Mouse (Mus musculus) spleen, adult 18-20 months (tissue): ENCODE results near the gene Itga3.

Experiments
- DNase-seq, 2 experiments: peaks; one replicate each; pipeline ENCODE4 v3.0.0; 2022; ENCODE audit warnings: mixed read lengths in 2 of 2

The Itga3 gene

GRCm38 (mm10) chr11:95076536-95077111, at the start of gene Itga3:
Gene Itga3 (minus strand): TSS chr11:95076801.
- DNase-seq, result peak; percentile 21 to 49

DNA sequence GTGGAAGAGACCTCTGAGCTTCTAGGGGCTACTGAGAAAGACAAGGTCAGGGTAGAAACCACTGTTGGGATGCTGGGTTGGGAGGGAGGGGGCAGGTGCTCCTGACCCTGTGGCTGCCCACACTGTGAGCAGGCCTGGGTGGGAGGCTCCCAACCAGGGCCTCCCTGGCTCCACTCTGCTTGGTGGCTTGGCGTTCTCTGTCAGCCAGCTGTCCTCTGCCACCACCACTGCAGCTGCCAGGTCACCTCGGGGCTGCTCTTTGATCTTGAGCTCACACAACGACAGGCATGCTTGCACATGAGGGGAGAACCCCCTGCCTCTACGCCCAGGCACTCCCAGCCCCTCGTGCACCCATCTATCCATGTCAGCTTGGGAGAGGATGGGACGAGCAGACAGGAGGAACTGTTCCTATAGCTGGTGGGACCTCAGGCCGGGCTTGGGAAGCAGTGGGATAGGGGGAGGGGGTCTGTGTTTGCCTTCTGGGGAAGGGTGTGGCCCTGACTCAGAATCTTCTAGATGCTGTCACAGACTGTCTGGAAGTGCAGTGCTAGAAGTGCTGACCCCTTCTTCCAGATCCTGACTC, 48.9 kb upstream of the Itga3 start:
- DNase-seq, result no peak

GRCm38 (mm10) chr11:95122100-95122489, 45.5 kb upstream of the Itga3 start:
- no peak for DNase-seq

GRCm38 (mm10) chr11:95121161-95122099, 44.8 kb upstream of the Itga3 start:
- DNase-seq, result no peak

- DNase-seq, result no peak
Observed at GRCm38 (mm10) chr11:95120633-95121020, 44.0 kb upstream of the Itga3 start.

DNA sequence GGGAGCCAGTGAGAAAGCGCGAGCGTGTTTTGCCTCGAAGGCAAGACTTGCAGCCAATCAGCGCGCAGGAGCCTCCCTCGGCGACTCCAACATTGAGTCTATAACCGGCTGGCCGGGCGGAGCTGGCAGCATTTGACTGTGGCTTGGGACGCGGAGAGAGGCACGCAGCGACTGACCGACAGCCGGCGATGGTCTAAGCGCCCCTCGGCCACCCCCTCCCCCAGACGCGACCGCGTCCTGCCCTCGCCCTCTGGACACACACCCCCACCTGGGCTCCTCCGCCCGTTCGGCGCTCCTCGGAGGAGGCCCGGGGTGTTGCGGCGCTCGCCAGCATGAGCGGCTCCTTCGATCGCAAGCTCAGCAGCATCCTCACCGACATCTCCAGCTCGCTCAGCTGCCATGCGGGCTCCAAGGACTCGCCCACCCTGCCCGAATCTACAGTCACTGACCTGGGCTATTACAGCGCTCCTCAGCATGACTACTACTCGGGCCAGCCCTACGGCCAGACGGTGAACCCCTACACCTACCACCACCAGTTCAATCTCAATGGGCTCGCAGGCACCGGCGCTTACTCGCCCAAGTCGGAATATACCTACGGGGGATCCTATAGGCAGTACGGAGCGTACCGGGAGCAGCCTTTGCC, 43.5 kb upstream of the Itga3 start, which contains the start of gene Dlx3:
Gene Dlx3 (plus strand): TSS at position 130 of the 643 bp plus-strand sequence.
- no peak for DNase-seq

- DNase-seq, result peak; percentile 27 to 60
Observed at GRCm38 (mm10) chr11:95118505-95118904, 41.9 kb upstream of the Itga3 start.

DNA sequence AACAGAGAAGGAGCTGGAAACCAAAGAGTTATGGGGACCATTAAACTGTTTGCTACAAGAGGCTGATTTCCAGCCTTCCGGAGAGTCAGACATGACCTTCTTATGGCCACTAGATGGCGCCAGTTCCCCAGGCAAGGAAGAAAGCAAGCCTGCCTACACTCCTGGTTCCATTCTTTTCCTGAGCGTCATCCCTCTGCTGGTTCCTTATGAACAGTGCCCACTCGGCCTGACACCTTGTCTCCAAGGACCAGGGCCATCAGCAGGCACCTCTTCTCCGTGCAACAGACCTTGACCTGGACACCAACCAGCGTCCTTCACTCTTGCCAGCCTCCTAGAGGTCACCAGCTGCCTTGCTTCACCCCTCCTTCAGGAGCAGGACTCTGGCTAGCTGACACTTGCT, 40.4 kb upstream of the Itga3 start:
- peak in 1 of 2 experiments; percentile 49 for DNase-seq

DNA sequence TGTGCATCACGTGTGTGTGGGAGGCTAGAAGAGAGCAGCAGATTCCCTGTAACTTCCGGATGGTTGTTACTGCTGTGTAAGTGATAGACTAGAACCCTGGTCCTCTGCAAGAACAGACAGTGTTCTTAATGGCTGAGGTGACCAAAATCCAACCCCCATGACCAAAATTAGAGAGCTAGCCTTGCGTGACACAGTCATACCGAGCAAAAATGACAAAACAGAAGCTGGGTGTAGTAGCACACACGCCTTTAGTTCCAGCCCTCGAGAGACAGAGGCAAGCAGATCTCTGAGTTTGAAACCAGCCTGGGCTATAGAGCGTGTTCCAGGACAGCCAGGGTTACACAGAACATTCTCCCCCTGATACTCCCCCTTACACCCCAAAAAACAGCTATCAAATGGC, 33.5 kb upstream of the Itga3 start:
- no peak for DNase-seq

DNA sequence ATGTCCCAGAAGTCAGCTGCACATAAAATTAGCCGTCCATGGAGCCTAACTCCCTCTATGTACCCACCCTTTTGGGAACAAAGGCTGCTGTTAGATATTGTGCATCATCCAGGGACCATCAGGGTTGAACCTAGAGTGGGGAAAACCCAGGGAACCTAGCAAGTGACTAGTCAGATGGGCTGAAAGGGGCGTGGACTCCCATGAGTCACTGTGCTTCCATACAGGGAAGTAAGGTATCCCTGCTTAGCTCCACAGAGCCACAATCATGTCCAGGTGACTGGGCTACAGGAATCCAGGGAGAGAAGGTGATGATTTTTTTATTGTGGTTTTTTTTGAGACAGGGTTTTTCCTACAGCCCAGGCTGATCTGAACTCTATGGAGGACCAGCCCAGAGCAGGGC, 32.4 kb upstream of the Itga3 start:
- no peak for DNase-seq

- peak; percentile 25 to 68 for DNase-seq
Observed at GRCm38 (mm10) chr11:95106440-95107236, 30.0 kb upstream of the Itga3 start.

GRCm38 (mm10) chr11:95105274-95105874, 28.8 kb upstream of the Itga3 start:
- DNase-seq, result no peak

DNA sequence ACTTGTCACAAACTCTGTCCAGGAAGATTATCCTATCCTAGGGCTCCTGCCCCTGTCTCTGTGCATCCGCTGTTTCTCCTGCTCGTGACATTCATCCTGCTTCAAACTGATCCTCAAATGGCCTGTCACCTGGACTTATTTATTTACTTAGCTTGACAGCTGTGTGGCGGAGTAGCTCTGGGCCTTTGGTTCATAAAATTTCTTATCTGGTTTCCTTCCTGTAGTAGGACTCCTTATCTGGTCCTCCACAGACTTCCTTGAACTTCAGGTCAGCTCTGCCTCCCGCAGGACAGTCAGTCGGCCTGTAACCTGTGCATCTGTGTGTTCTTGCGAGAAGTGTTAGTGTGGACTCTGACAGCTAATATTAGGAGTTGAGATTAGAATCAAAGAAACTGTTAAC, 27.7 kb upstream of the Itga3 start:
- no peak for DNase-seq

DNA sequence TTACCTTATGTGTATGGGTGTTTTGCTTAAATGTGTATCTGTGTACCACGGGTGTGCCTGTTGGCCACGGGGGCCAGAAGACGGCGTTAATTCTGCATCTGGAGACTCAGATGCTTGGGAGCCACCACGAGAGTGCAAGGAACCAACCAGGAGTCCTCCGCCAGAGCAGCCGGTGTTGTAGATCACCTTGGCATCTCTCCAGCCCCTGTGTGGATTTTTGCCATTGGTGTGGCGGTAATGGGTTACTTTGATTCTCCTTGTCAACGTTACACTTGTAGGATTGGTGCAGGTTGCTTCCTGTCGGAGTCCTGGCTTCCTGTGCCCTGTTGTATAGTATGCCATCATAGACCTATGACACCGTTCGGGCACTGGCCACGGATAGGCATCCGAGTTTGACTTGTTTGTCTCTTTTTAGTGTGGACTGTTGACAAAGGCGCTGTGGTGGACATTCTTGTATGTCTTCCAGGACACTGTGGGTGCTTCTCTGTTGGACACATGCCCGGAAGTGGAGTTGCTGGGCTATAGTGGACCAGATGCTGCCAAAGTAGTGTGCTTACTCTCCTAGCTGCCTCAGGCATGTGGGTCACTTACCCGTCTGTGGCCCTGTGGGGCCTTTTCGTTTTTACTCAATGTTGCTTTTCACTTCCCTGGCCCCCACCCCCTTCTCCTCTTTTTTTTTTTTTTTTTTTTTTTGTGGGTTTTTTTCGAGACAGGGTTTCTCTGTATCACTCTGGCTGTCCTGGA, 25.7 kb upstream of the Itga3 start:
- no peak for DNase-seq

- DNase-seq, result no peak
Observed at GRCm38 (mm10) chr11:95101071-95101788, 24.6 kb upstream of the Itga3 start.

GRCm38 (mm10) chr11:95100393-95100792, 23.8 kb upstream of the Itga3 start:
- no peak for DNase-seq

- DNase-seq, result no peak
Observed at GRCm38 (mm10) chr11:95098346-95099095, 21.9 kb upstream of the Itga3 start.

DNA sequence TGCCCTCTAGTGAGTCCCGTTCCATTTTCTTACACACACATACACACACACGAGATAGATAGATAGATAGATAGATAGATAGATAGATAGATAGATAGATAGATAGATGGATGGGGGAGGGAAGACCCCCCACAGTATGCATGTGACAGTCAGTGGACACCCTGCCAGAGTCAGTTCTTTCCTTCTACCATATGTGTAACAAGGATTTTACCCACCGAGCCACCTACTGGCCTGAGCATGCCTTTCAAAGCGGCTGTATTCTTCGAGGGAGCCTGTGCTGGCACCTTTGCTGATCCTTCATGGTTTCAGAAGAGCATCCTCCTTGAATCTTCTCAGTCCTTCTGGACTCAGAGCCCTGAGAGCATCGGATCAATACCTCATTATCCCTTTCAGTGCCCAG, 21.3 kb upstream of the Itga3 start:
- DNase-seq, result no peak

GRCm38 (mm10) chr11:95096608-95097373, 20.2 kb upstream of the Itga3 start:
- DNase-seq, result no peak
